31 mouse cellular contexts compared by ENCODE assay signal in genomic region chr15:78148565-78148964, GRCm38 (mm10). TPM values are rescaled to one million over a fixed set of nuclear protein-coding genes. Genes with fewer than 3 reads are reported as not detected.
DNase-seq lines count a peak whose midpoint lies in the region; TF ChIP-seq lines count a peak whose summit lies in the region.
"Had no signal": no experiment of that assay in that cellular context is flagged by ENCODE, and none has a peak within 500 bp of the region (broad histone marks: within the 10 kb centered on the region; RNA-seq: fewer than 3 reads in every experiment).

No protein-coding gene starts in this region.

- intact Hi-C loops in heart, adult 2 months (cut with DNase I), result no loop called here
- intact Hi-C loops in heart, postnatal 10 days (cut with DNase I), result no loop called here

- H3K4me3 ChIP-seq in heart, adult 2 months, result no peak overlapping the region
- H3K4me3 ChIP-seq: forebrain, embryonic 15.5 days; heart, embryonic 10.5 days; hindbrain, embryonic 10.5 days; neural tube, embryonic 12.5 days had no signal

- H3K36me3 ChIP-seq in heart, adult 2 months (ENCODE audit: control insufficient read depth, insufficient read depth, low read length), result no peaks in the 10 kb centered on the region
- H3K36me3 ChIP-seq: forebrain, embryonic 15.5 days; heart, embryonic 10.5 days; hindbrain, embryonic 10.5 days; neural tube, embryonic 12.5 days had no signal

- no peak overlapping the region for H3K27ac ChIP-seq in heart, adult 2 months
- H3K27ac ChIP-seq: forebrain, embryonic 15.5 days; heart, embryonic 10.5 days; hindbrain, embryonic 10.5 days; neural tube, embryonic 12.5 days had no signal

- TF ChIP-seq CTCF in heart, adult 2 months (IDR thresholded peaks at IDR 0.05), result no peak

- WGBS in heart, adult 2 months, result 60% methylated on average over 7 of the region's 7 CpGs

- H3K4me1 ChIP-seq in heart, adult 2 months (ENCODE audit: control insufficient read depth, insufficient read depth, low read length), result no peaks in the 10 kb centered on the region
- H3K4me1 ChIP-seq: forebrain, embryonic 15.5 days; heart, embryonic 10.5 days had no signal

- H3K9ac ChIP-seq in heart, adult 2 months (ENCODE audit: low read depth, low read length), result no peak overlapping the region
- H3K9ac ChIP-seq: forebrain, embryonic 15.5 days; neural tube, embryonic 12.5 days had no signal

- peak; percentile 30 for DNase-seq in embryo, embryonic 11 days
- DNase-seq in embryo, embryonic 9.5 days (ENCODE audit: extremely low spot score), result no peak
- DNase-seq in retina, postnatal 1 day, result peak; percentile 21
- DNase-seq in retina, embryonic 14.5 days (ENCODE audit: low spot score), result no peak
- DNase-seq in NIH3T3 (ENCODE audit: low read depth), result peak; percentile 30
- no peak for DNase-seq in right cerebral cortex, postnatal 10 days (ENCODE audit: low spot score in 2 of 2)
- DNase-seq in heart, adult 2 months, result no peak
- DNase-seq in heart, postnatal 10 days, result no peak
- DNase-seq: adrenal gland, postnatal 36 days; cerebellum, adult 11 months; cerebellum, adult 9-11 months; kidney, adult 18-20 months; layer of hippocampus, adult 9-11 months; lung, postnatal 10 days; right cerebral cortex, adult 18-20 months; thymus, adult 18-20 months; thymus, postnatal 36 days had no signal

- H3K27me3 ChIP-seq in heart, adult 2 months (ENCODE audit: control insufficient read depth, insufficient read depth, low read length), result no peaks in the 10 kb centered on the region
- H3K27me3 ChIP-seq: forebrain, embryonic 15.5 days; neural tube, embryonic 12.5 days had no signal

- no peaks in the 10 kb centered on the region for H3K79me2 ChIP-seq in heart, adult 2 months (replicated peaks; ENCODE audit: control insufficient read depth, insufficient read depth, low read length)

- no peak for TF ChIP-seq EP300 in heart, adult 2 months (IDR thresholded peaks at IDR 0.05; ENCODE audit: insufficient read depth, low read depth, low read length)

- TF ChIP-seq POLR2A in heart, adult 2 months (IDR thresholded peaks at IDR 0.05; ENCODE audit: insufficient read depth, low read depth, low read length), result no peak

RNA-seq across cellular contexts. Expression of gene Ift27, which starts 25.3 kb away (rescaled TPM):
- total RNA-seq in heart, adult 2 months (2021), result 10 to 100 TPM in 1 of 2 experiments, 1 to 10 TPM in 1; 9.3 to 10.0 TPM
- 22.6 and 22.8 TPM in 2 replicates for polyA plus RNA-seq in heart, adult 2 months (2012; rRNA removed)
- total RNA-seq in heart, postnatal 10 days (2021), result 10 to 100 TPM; 14.2 to 20.7 TPM

RNA-seq across cellular contexts. Expression of gene Cacng2, which starts 28.7 kb away (rescaled TPM):
- total RNA-seq in heart, adult 2 months (2021), result not detected
- 0.03 TPM in 1 of 2 replicates, not detected in the other for polyA plus RNA-seq in heart, adult 2 months (2012; rRNA removed)
- total RNA-seq in heart, postnatal 10 days (2021), result not detected
- total RNA-seq: gastrocnemius, adult 8-10 months; liver, adult 2 months had no signal
- polyA plus RNA-seq: gonadal fat pad, adult 2 months; heart, embryonic 10.5 days; heart, postnatal 0 days; inflammation-experienced regulatory T-cells, adult 6 months; kidney, embryonic 16.5 days; limb, embryonic 11.5 days; liver, adult 2 months; liver, embryonic 16.5 days had no signal

RNA-seq across cellular contexts. Expression of gene Pvalb, which starts 57.6 kb away (rescaled TPM):
- under 1 TPM; 0.44 to 0.77 TPM for total RNA-seq in heart, adult 2 months (2021)
- polyA plus RNA-seq in heart, adult 2 months (2012; rRNA removed), result 0.37 and 0.56 TPM in 2 replicates
- total RNA-seq in heart, postnatal 10 days (2021), result not detected
- total RNA-seq: adrenal gland, postnatal 36 days had no signal
- polyA plus RNA-seq: forebrain, embryonic 15.5 days; inflammation-experienced regulatory T-cells, adult 6 months; liver, adult 2 months; liver, embryonic 16.5 days; midbrain, embryonic 11.5 days; small intestine, adult 2 months had no signal

Comparison
In these comparisons a context has a peak if more than half of its experiments do, and no peak if none do; other contexts are left out.
1. DNase-seq: peak in embryo, embryonic 11 days (single experiment), retina, postnatal 1 day (single experiment) and NIH3T3 (single experiment); none in embryo, embryonic 9.5 days (single experiment), retina, embryonic 14.5 days (single experiment), right cerebral cortex, postnatal 10 days (0 of 2), heart, adult 2 months (0 of 2) and heart, postnatal 10 days (0 of 2).